Mouse (Mus musculus): ENCODE data around the gene Rnf141. TPM values are rescaled to one million over a fixed set of nuclear protein-coding genes. Genes with fewer than 3 reads are reported as not detected.

The Rnf141 gene
- polyA plus RNA-seq, 1 experiment from 2014 or later, result 29.3 TPM

- 50% methylated on average over 1 of the region's 1 CpGs for WGBS
- DNase-seq (ENCODE audit: low spot score), result no peak
- Histone ChIP-seq H3K27me3 (ENCODE audit: insufficient read depth, poor library complexity, severe bottlenecking) (no peaks in the 10 kb centered on the region), H3K36me3 (no peaks in the 10 kb centered on the region), H3K4me1 (peaks cover 24% of the 10 kb centered on the region; the same call in 1 of the 2 replicates), H3K9me3 (no peaks in the 10 kb centered on the region), H3K4me3 (no peak overlapping the region), H3K27ac (no peak overlapping the region)
Observed at GRCm38 (mm10) chr7:110855604-110856003, 11.3 kb upstream of the Rnf141 start.

GRCm38 (mm10) chr7:110854927-110855546 lies 10.8 kb upstream of the Rnf141 start:
- Histone ChIP-seq H3K27me3 (ENCODE audit: insufficient read depth, poor library complexity, severe bottlenecking) (no peaks in the 10 kb centered on the region), H3K9me3 (no peaks in the 10 kb centered on the region), H3K4me1 (peaks cover 19% of the 10 kb centered on the region; the same call in 1 of the 2 replicates), H3K27ac (no peak overlapping the region), H3K36me3 (no peaks in the 10 kb centered on the region), H3K4me3 (no peak overlapping the region)
- DNase-seq (ENCODE audit: low spot score), result no peak
- 81% methylated on average over 8 of the region's 8 CpGs for WGBS

GRCm38 (mm10) chr7:110854519-110854918 lies 10.3 kb upstream of the Rnf141 start:
- peaks cover 17% of the 10 kb centered on the region; the same call in 1 of the 2 replicates for H3K4me1 ChIP-seq
- no peak for DNase-seq (ENCODE audit: low spot score)
- 67% methylated on average over 3 of the region's 3 CpGs for WGBS
- H3K27ac ChIP-seq, result no peak overlapping the region
- no peaks in the 10 kb centered on the region for H3K9me3 ChIP-seq
- no peaks in the 10 kb centered on the region for H3K36me3 ChIP-seq
- H3K4me3 ChIP-seq, result no peak overlapping the region
- no peaks in the 10 kb centered on the region for H3K27me3 ChIP-seq (ENCODE audit: insufficient read depth, poor library complexity, severe bottlenecking)

- no peaks in the 10 kb centered on the region for H3K9me3 ChIP-seq
- H3K27me3 ChIP-seq (ENCODE audit: insufficient read depth, poor library complexity, severe bottlenecking), result no peaks in the 10 kb centered on the region
- 67% methylated on average over 10 of the region's 10 CpGs for WGBS
- no peak for DNase-seq (ENCODE audit: low spot score)
- peaks cover 17% of the 10 kb centered on the region; the same call in 1 of the 2 replicates for H3K4me1 ChIP-seq
- no peak overlapping the region for H3K27ac ChIP-seq
- H3K36me3 ChIP-seq, result no peaks in the 10 kb centered on the region
- H3K4me3 ChIP-seq, result no peak overlapping the region
Observed at GRCm38 (mm10) chr7:110853611-110854010, 9.4 kb upstream of the Rnf141 start.

- peaks cover 17% of the 10 kb centered on the region; the same call in 1 of the 2 replicates for H3K4me1 ChIP-seq
- no peaks in the 10 kb centered on the region for H3K9me3 ChIP-seq
- WGBS, result 55% methylated on average over 7 of the region's 7 CpGs
- no peaks in the 10 kb centered on the region for H3K36me3 ChIP-seq
- H3K4me3 ChIP-seq, result no peak overlapping the region
- DNase-seq (ENCODE audit: low spot score), result no peak
- peak overlapping the region; percentile 67; the same call in 1 of the 2 replicates for H3K27ac ChIP-seq
- no peaks in the 10 kb centered on the region for H3K27me3 ChIP-seq (ENCODE audit: insufficient read depth, poor library complexity, severe bottlenecking)
Observed at GRCm38 (mm10) chr7:110851541-110852203, 7.4 kb upstream of the Rnf141 start.

- no peaks in the 10 kb centered on the region for H3K36me3 ChIP-seq
- H3K4me3 ChIP-seq, result no peak overlapping the region
- WGBS, result 89% methylated on average over 1 of the region's 1 CpGs
- H3K9me3 ChIP-seq, result no peaks in the 10 kb centered on the region
- H3K27ac ChIP-seq, result no peak overlapping the region
- H3K4me1 ChIP-seq, result peaks cover 11% of the 10 kb centered on the region; the same call in 1 of the 2 replicates
- no peak for DNase-seq (ENCODE audit: low spot score)
- H3K27me3 ChIP-seq (ENCODE audit: insufficient read depth, poor library complexity, severe bottlenecking), result no peaks in the 10 kb centered on the region
Observed at GRCm38 (mm10) chr7:110848371-110848770, 4.1 kb upstream of the Rnf141 start.

- Histone ChIP-seq H3K9me3 (no peaks in the 10 kb centered on the region), H3K4me3 (no peak overlapping the region), H3K36me3 (no peaks in the 10 kb centered on the region), H3K4me1 (peaks cover 16% of the 10 kb centered on the region; the same call in 1 of the 2 replicates), H3K27me3 (ENCODE audit: insufficient read depth, poor library complexity, severe bottlenecking) (no peaks in the 10 kb centered on the region), H3K27ac (no peak overlapping the region)
- WGBS, result 51% methylated on average over 2 of the region's 2 CpGs
- no peak for DNase-seq (ENCODE audit: low spot score)
Observed at GRCm38 (mm10) chr7:110847321-110847720, 3.1 kb upstream of the Rnf141 start.

- Histone ChIP-seq H3K27me3 (ENCODE audit: insufficient read depth, poor library complexity, severe bottlenecking) (no peaks in the 10 kb centered on the region), H3K4me1 (peaks cover 10% of the 10 kb centered on the region; the same call in 1 of the 2 replicates), H3K9me3 (no peaks in the 10 kb centered on the region), H3K4me3 (no peak overlapping the region), H3K27ac (no peak overlapping the region), H3K36me3 (peaks cover 14% of the 10 kb centered on the region)
- WGBS, result 75% methylated on average over 4 of the region's 4 CpGs
- no peak for DNase-seq (ENCODE audit: low spot score)
Observed at GRCm38 (mm10) chr7:110840332-110840731, 3.9 kb downstream of the Rnf141 start.

- 59% methylated on average over 3 of the region's 3 CpGs for WGBS
- Histone ChIP-seq H3K4me3 (no peak overlapping the region), H3K36me3 (peaks cover 39% of the 10 kb centered on the region), H3K9me3 (no peaks in the 10 kb centered on the region), H3K27me3 (ENCODE audit: insufficient read depth, poor library complexity, severe bottlenecking) (no peaks in the 10 kb centered on the region), H3K4me1 (no peaks in the 10 kb centered on the region; the same call in 1 of the 2 replicates), H3K27ac (no peak overlapping the region)
- DNase-seq (ENCODE audit: low spot score), result no peak
Observed at GRCm38 (mm10) chr7:110834522-110834921, 9.7 kb downstream of the Rnf141 start.

GRCm38 (mm10) chr7:110834018-110834417 lies 10.2 kb downstream of the Rnf141 start:
- no peak for DNase-seq (ENCODE audit: low spot score)
- 88% methylated on average over 1 of the region's 1 CpGs for WGBS
- Histone ChIP-seq H3K4me1 (no peaks in the 10 kb centered on the region; the same call in 1 of the 2 replicates), H3K27ac (no peak overlapping the region), H3K36me3 (peaks cover 44% of the 10 kb centered on the region), H3K4me3 (no peak overlapping the region), H3K27me3 (ENCODE audit: insufficient read depth, poor library complexity, severe bottlenecking) (no peaks in the 10 kb centered on the region), H3K9me3 (no peaks in the 10 kb centered on the region)

- peaks cover 54% of the 10 kb centered on the region for H3K36me3 ChIP-seq
- no peaks in the 10 kb centered on the region for H3K27me3 ChIP-seq (ENCODE audit: insufficient read depth, poor library complexity, severe bottlenecking)
- H3K4me1 ChIP-seq, result no peaks in the 10 kb centered on the region; the same call in 1 of the 2 replicates
- H3K4me3 ChIP-seq, result no peak overlapping the region
- no peaks in the 10 kb centered on the region for H3K9me3 ChIP-seq
- no peak overlapping the region for H3K27ac ChIP-seq
- whole genome bisulfite sequencing, result 68% methylated on average over 1 of the region's 1 CpGs
- DNase-seq (ENCODE audit: low spot score), result no peak
Observed at GRCm38 (mm10) chr7:110833024-110833423, 11.2 kb downstream of the Rnf141 start.

GRCm38 (mm10) chr7:110823995-110824953 lies 20.0 kb downstream of the Rnf141 start:
- no peak for DNase-seq (ENCODE audit: low spot score)
- Histone ChIP-seq H3K4me3 (no peak overlapping the region), H3K4me1 (peaks cover 35% of the 10 kb centered on the region), H3K27ac (no peak overlapping the region), H3K36me3 (peaks cover 49% of the 10 kb centered on the region), H3K27me3 (ENCODE audit: insufficient read depth, poor library complexity, severe bottlenecking) (no peaks in the 10 kb centered on the region), H3K9me3 (no peaks in the 10 kb centered on the region)
- WGBS, result 83% methylated on average over 8 of the region's 8 CpGs
